Mouse (Mus musculus) MEL (cell line): ENCODE measurements around the gene Ptbp1. TPM values are rescaled to one million over a fixed set of nuclear protein-coding genes. Genes with fewer than 3 reads are reported as not detected.

Experiments used
- DNase-seq: peaks from one replicate; pipeline ENCODE4 v3.0.0; 2011; ENCODE audit warnings: low read depth, low spot score
- H3K27ac ChIP-seq: 2 replicates; pipeline ENCODE4 v1.5.1; 2012; ENCODE audit warnings: low read depth, mild to moderate bottlenecking, control low read depth, low read length, moderate library complexity; ENCODE audit not compliant: control insufficient read depth
- H3K27me3 ChIP-seq, 2 experiments: fragments of 150-350 bp in 1 of 2; sonication (generic) in 1 of 2; 2 replicates each; pipeline ENCODE4 v1.6.1; 2012; ENCODE audit warnings: low read length in 2 of 2, mild to moderate bottlenecking in 2 of 2, improper control_type of control experiment in 1 of 2, moderate library complexity in 1 of 2; ENCODE audit not compliant: insufficient read depth in 2 of 2, control insufficient read depth in 1 of 2
- H3K36me3 ChIP-seq, 2 experiments: 2 replicates each; pipeline ENCODE4 v1.6.1; 2012 to 2014; ENCODE audit warnings: low read length in 2 of 2, improper control_type of control experiment in 1 of 2, inconsistent platforms in 1 of 2, mild to moderate bottlenecking in 1 of 2; ENCODE audit not compliant: insufficient read depth in 2 of 2, control insufficient read depth in 1 of 2
- H3K4me1 ChIP-seq, 2 experiments: fragments of 150-350 bp in 1 of 2; sonication (generic) in 1 of 2; 2 replicates each; pipeline ENCODE4 v1.6.1; 2012; ENCODE audit warnings: low read length in 2 of 2, improper control_type of control experiment in 1 of 2, mild to moderate bottlenecking in 1 of 2; ENCODE audit not compliant: insufficient read depth in 2 of 2, control insufficient read depth in 1 of 2
- H3K4me3 ChIP-seq, 2 experiments: fragments of 150-350 bp in 1 of 2; sonication (generic) in 1 of 2; 2 replicates each; pipeline ENCODE4 v1.5.1; 2012; ENCODE audit warnings: low read depth in 2 of 2, low read length in 2 of 2, mild to moderate bottlenecking in 2 of 2, moderate library complexity in 2 of 2, control low read depth in 1 of 2, improper control_type of control experiment in 1 of 2; ENCODE audit not compliant: control insufficient read depth in 1 of 2, insufficient read depth in 1 of 2
- H3K79me2 ChIP-seq: 2 replicates; pipeline ENCODE4 v1.6.1; 2012; ENCODE audit warnings: mild to moderate bottlenecking, low read length, moderate library complexity; ENCODE audit not compliant: control insufficient read depth, poor library complexity, insufficient read depth
- H3K9ac ChIP-seq: 2 replicates; pipeline ENCODE4 v1.6.1; 2012; ENCODE audit warnings: low read depth, mild to moderate bottlenecking, control low read depth, low read length, moderate library complexity; ENCODE audit not compliant: control insufficient read depth, poor library complexity, severe bottlenecking
- H3K9me3 ChIP-seq: fragments of 150-350 bp; sonication (generic); replicated peaks from 2 replicates; pipeline ENCODE4 v1.6.1; 2012; ENCODE audit warnings: mild to moderate bottlenecking, low read length, improper control_type of control experiment, moderate library complexity; ENCODE audit not compliant: insufficient read depth
- BHLHE40 ChIP-seq: IDR thresholded peaks from 2 replicates; pipeline ENCODE4 v1.6.1; 2012; ENCODE audit warnings: low read depth, mild to moderate bottlenecking, inconsistent platforms, low read length, improper control_type of control experiment, borderline replicate concordance
- CHD1 ChIP-seq: IDR thresholded peaks from 2 replicates; pipeline ENCODE4 v1.6.1; 2012; ENCODE audit warnings: low read depth, mild to moderate bottlenecking, inconsistent platforms, low read length, improper control_type of control experiment
- CHD2 ChIP-seq: IDR thresholded peaks from 2 replicates; pipeline ENCODE4 v1.6.1; 2011; ENCODE audit warnings: low read length, improper control_type of control experiment
- E2F4 ChIP-seq: IDR thresholded peaks from 2 replicates; pipeline ENCODE4 v1.6.1; 2011; ENCODE audit warnings: low read depth, low read length, improper control_type of control experiment, borderline replicate concordance
- ELF1 ChIP-seq: IDR thresholded peaks from 2 replicates; pipeline ENCODE4 v1.6.1; 2014; ENCODE audit warnings: low read depth, mild to moderate bottlenecking, inconsistent platforms, low read length, improper control_type of control experiment, moderate library complexity
- GABPA ChIP-seq: IDR thresholded peaks from 2 replicates; pipeline ENCODE4 v1.6.1; 2012; ENCODE audit warnings: low read depth, mild to moderate bottlenecking, inconsistent platforms, low read length, improper control_type of control experiment, moderate library complexity
- MAX ChIP-seq: IDR thresholded peaks from 2 replicates; pipeline ENCODE4 v1.6.1; 2011; ENCODE audit warnings: low read length, improper control_type of control experiment
- MAZ ChIP-seq: IDR thresholded peaks from 2 replicates; pipeline ENCODE4 v1.6.1; 2012; ENCODE audit warnings: low read depth, mild to moderate bottlenecking, inconsistent platforms, low read length, improper control_type of control experiment
- MEF2A ChIP-seq: IDR thresholded peaks from 2 replicates; pipeline ENCODE4 v1.6.1; 2014; ENCODE audit warnings: low read depth, mild to moderate bottlenecking, inconsistent platforms, low read length, improper control_type of control experiment; ENCODE audit not compliant: poor library complexity, insufficient replicate concordance, severe bottlenecking; ENCODE audit errors: extremely low read depth
- MXI1 ChIP-seq: IDR thresholded peaks from 2 replicates; pipeline ENCODE4 v1.6.1; 2011; ENCODE audit warnings: mild to moderate bottlenecking, low read depth, low read length, improper control_type of control experiment
- MYC ChIP-seq: IDR thresholded peaks from 2 replicates; pipeline ENCODE4 v1.6.1; 2011; ENCODE audit warnings: low read depth, mild to moderate bottlenecking, low read length, improper control_type of control experiment, moderate library complexity
- NELFE ChIP-seq: IDR thresholded peaks from 2 replicates; pipeline ENCODE4 v1.6.1; 2011; ENCODE audit warnings: low read depth, low read length, improper control_type of control experiment
- POLR2AphosphoS2 ChIP-seq: IDR thresholded peaks from 2 replicates; pipeline ENCODE4 v1.6.1; 2011; ENCODE audit warnings: low read length, improper control_type of control experiment
- RAD21 ChIP-seq: IDR thresholded peaks from 2 replicates; pipeline ENCODE4 v1.6.1; 2011; ENCODE audit warnings: mild to moderate bottlenecking, low read depth, low read length, improper control_type of control experiment
- TBP ChIP-seq: IDR thresholded peaks from 2 replicates; pipeline ENCODE4 v1.8.0; 2011; ENCODE audit warnings: low read depth, low read length, improper control_type of control experiment
- USF1 ChIP-seq: IDR thresholded peaks from 2 replicates; pipeline ENCODE4 v1.6.1; 2014; ENCODE audit warnings: low read depth, mild to moderate bottlenecking, inconsistent platforms, low read length, improper control_type of control experiment, moderate library complexity
- USF2 ChIP-seq, 2 experiments: IDR thresholded peaks; 2 replicates each; pipeline ENCODE4 v1.6.1; 2011 to 2012; ENCODE audit warnings: improper control_type of control experiment in 2 of 2, low read length in 2 of 2, borderline replicate concordance in 1 of 2, inconsistent platforms in 1 of 2, low read depth in 1 of 2, mild to moderate bottlenecking in 1 of 2; ENCODE audit not compliant: insufficient read depth in 1 of 2
- ZMIZ1 ChIP-seq: IDR thresholded peaks from 2 replicates; pipeline ENCODE4 v1.6.1; 2012; ENCODE audit warnings: low read depth, mild to moderate bottlenecking, inconsistent platforms, low read length, improper control_type of control experiment, moderate library complexity
- ZNF384 ChIP-seq: IDR thresholded peaks from 2 replicates; pipeline ENCODE4 v1.6.1; 2012; ENCODE audit warnings: low read depth, mild to moderate bottlenecking, inconsistent platforms, low read length, improper control_type of control experiment
- polyA plus RNA-seq, 2 experiments: library from polyadenylated mRNA; stranded (reverse) in 1 of 2; unstranded in 1 of 2; fragments of >175 nt in 1 of 2; fragments of >200 nt in 1 of 2; gene quantifications; 2 replicates each; pipeline versions ENCODE4 v1.2.1 to v1.2.4; 2012; ENCODE audit warnings: low replicate concordance in 2 of 2, low read depth in 1 of 2; ENCODE audit not compliant: insufficient read length in 2 of 2, insufficient read depth in 1 of 2, missing spikeins in 1 of 2
- total RNA-seq: library from RNA; depleted of rRNA; stranded (reverse); fragments of 300-350 nt; gene quantifications from 2 replicates; pipeline ENCODE4 v1.2.3, GENCODE M21; 2012

The Ptbp1 gene
- total and polyA plus RNA-seq, 3 experiments: 301 to 837 (median 329) TPM

GRCm38 (mm10) chr10:79871845-79872244 is 17.6 kb downstream of the Ptbp1 start:
- peaks cover 0 to 7% of the 10 kb centered on the region in 2 experiments; a peak in 2 of 4 replicates for H3K36me3 ChIP-seq
- no peaks in the 10 kb centered on the region for H3K27me3 ChIP-seq
- TF ChIP-seq MAX: no peak
- TF ChIP-seq TBP: no peak
- no peak for TF ChIP-seq ELF1
- no peak for TF ChIP-seq GABPA
- no peak for TF ChIP-seq MXI1
- TF ChIP-seq POLR2AphosphoS2: no peak
- no peak for TF ChIP-seq NELFE
- TF ChIP-seq RAD21: no peak
- TF ChIP-seq E2F4: no peak
- no peak for TF ChIP-seq BHLHE40
- no peak for TF ChIP-seq USF2 (IDR thresholded peaks at IDR 0.05; ENCODE audit: borderline replicate concordance in 1 of 2, insufficient read depth in 1 of 2, low read depth in 1 of 2, low read length in 2 of 2)
- no peak for TF ChIP-seq CHD1
- H3K9me3 ChIP-seq: no peaks in the 10 kb centered on the region
- no peak overlapping the region for H3K9ac ChIP-seq
- H3K4me1 ChIP-seq: peaks cover 3 to 10% of the 10 kb centered on the region in 2 experiments; a peak in 3 of 4 replicates
- no peak for DNase-seq
- H3K27ac ChIP-seq: no peak overlapping the region
- no peaks in the 10 kb centered on the region for H3K79me2 ChIP-seq
- H3K4me3 ChIP-seq: no peak overlapping the region

- Histone ChIP-seq H3K79me2 (no peaks in the 10 kb centered on the region), H3K9ac (no peak overlapping the region), H3K36me3 (peaks cover 0 to 9% of the 10 kb centered on the region in 2 experiments; a peak in 2 of 4 replicates), H3K27ac (no peak overlapping the region), H3K4me1 (peaks cover 6 to 16% of the 10 kb centered on the region in 2 experiments; a peak in 3 of 4 replicates), H3K4me3 (no peak overlapping the region), H3K27me3 (no peaks in the 10 kb centered on the region), H3K9me3 (no peaks in the 10 kb centered on the region)
- DNase-seq: no peak
- TF ChIP-seq MEF2A (no peak), MAZ (no peak), ZMIZ1 (no peak), ZNF384 (no peak), USF1 (no peak), MYC (no peak), CHD2 (no peak)
These were observed 18.6 kb downstream of the Ptbp1 start for GRCm38 (mm10) chr10:79872862-79873261.
